ENCODE assay signal across 8 mouse cellular contexts in genomic region chr9:48480411-48481213, GRCm38 (mm10). TPM values are rescaled to one million over a fixed set of nuclear protein-coding genes. Genes with fewer than 3 reads are reported as not detected.
DNase-seq lines count a peak whose midpoint lies in the region; ATAC-seq and TF ChIP-seq lines count a peak whose summit lies in the region.

TSS of gene Rexo2 (minus strand) at chr9:48480623.

- WGBS in bone marrow, adult 2 months: 2% methylated on average over 49 of the region's 49 CpGs
- WGBS in embryonic facial prominence, embryonic 15.5 days: under 1% methylated on average over 49 of the region's 49 CpGs
- WGBS in limb, embryonic 14.5 days: under 1% methylated on average over 49 of the region's 49 CpGs
- WGBS in midbrain, postnatal 0 days: 2% methylated on average over 49 of the region's 49 CpGs

- no peak for TF ChIP-seq POLR2A in bone marrow, adult 2 months (IDR thresholded peaks at IDR 0.05; ENCODE audit: borderline replicate concordance, control insufficient read depth, low read depth, low read length)
- 0 out of 2 replicates have a peak, but pooled peaks have one; percentile 56 for TF ChIP-seq POLR2A in limb, embryonic 14.5 days (IDR thresholded peaks at IDR 0.05; ENCODE audit: borderline replicate concordance, extremely low read depth, insufficient read depth, insufficient read length)

- no peaks in the 10 kb centered on the region for H3K27me3 ChIP-seq in embryonic facial prominence, embryonic 15.5 days
- no peaks in the 10 kb centered on the region for H3K27me3 ChIP-seq in limb, embryonic 14.5 days (ENCODE audit: control insufficient read depth, insufficient read depth, low read length)
- no peaks in the 10 kb centered on the region for H3K27me3 ChIP-seq in midbrain, postnatal 0 days (ENCODE audit: insufficient read depth, low read length)

- peaks cover 1% of the 10 kb centered on the region; the same call in 1 of the 2 replicates for H3K4me1 ChIP-seq in bone marrow, adult 2 months (ENCODE audit: control insufficient read depth, insufficient read depth, low read length)
- peaks cover 14% of the 10 kb centered on the region for H3K4me1 ChIP-seq in embryonic facial prominence, embryonic 15.5 days
- peaks cover 8% of the 10 kb centered on the region; the same call in 1 of the 2 replicates for H3K4me1 ChIP-seq in limb, embryonic 14.5 days (ENCODE audit: control insufficient read depth, insufficient read depth, low read length)
- 0 out of 2 replicates have a peak, but pooled peaks cover 6% of the 10 kb centered on the region for H3K4me1 ChIP-seq in midbrain, postnatal 0 days (ENCODE audit: insufficient read depth, low read length)

- H3K9me3 ChIP-seq in embryonic facial prominence, embryonic 15.5 days (replicated peaks): no peaks in the 10 kb centered on the region
- no peaks in the 10 kb centered on the region for H3K9me3 ChIP-seq in limb, embryonic 14.5 days (ENCODE audit: control insufficient read depth, low read length)
- no peaks in the 10 kb centered on the region for H3K9me3 ChIP-seq in midbrain, postnatal 0 days (ENCODE audit: low read length)

- DNase-seq in 416B (ENCODE audit: low read depth): peak; percentile 94
- DNase-seq in heart, adult 8-10 months (ENCODE audit: low spot score): peak; percentile 95
- peak; percentile 95 for DNase-seq in kidney, adult 9 months
- peak; percentile 96 for DNase-seq in limb, embryonic 14.5 days (ENCODE audit: low spot score)
- peak; percentile 97 for DNase-seq in midbrain, postnatal 0 days (ENCODE audit: low spot score)
- peak; percentile 87 to 91 for DNase-seq in spleen, postnatal 14 days (ENCODE audit: low spot score in 2 of 2)

- peak; percentile 96 for ATAC-seq in embryonic facial prominence, embryonic 15.5 days (ENCODE audit: insufficient number of reproducible peaks, low FRiP score, low TSS enrichment, low read depth)
- peak; percentile 98 for ATAC-seq in limb, embryonic 14.5 days (ENCODE audit: low FRiP score, low read depth)
- ATAC-seq in midbrain, postnatal 0 days (ENCODE audit: low FRiP score): peak; percentile 99

- peaks cover 11% of the 10 kb centered on the region for H3K36me3 ChIP-seq in embryonic facial prominence, embryonic 15.5 days
- H3K36me3 ChIP-seq in limb, embryonic 14.5 days (ENCODE audit: control insufficient read depth, insufficient read depth, low read length): peaks cover 20% of the 10 kb centered on the region
- H3K36me3 ChIP-seq in midbrain, postnatal 0 days (ENCODE audit: insufficient read depth, low read length): peaks cover 6% of the 10 kb centered on the region; the same call in 1 of the 2 replicates

- peak within 1 kb of the TSS; percentile 82 for H3K4me3 ChIP-seq in bone marrow, adult 2 months (replicated peaks; ENCODE audit: control insufficient read depth, low read depth, low read length)
- peak within 1 kb of the TSS; percentile 72 for H3K4me3 ChIP-seq in embryonic facial prominence, embryonic 15.5 days (replicated peaks)
- H3K4me3 ChIP-seq in limb, embryonic 14.5 days (replicated peaks; ENCODE audit: low read length): peak within 1 kb of the TSS; percentile 86
- peak within 1 kb of the TSS; percentile 65 for H3K4me3 ChIP-seq in midbrain, postnatal 0 days (ENCODE audit: low read depth, low read length)

- H3K27ac ChIP-seq in bone marrow, adult 2 months (ENCODE audit: control insufficient read depth, insufficient read depth, low read depth, low read length, poor library complexity): peak within 1 kb of the TSS; percentile 26
- H3K27ac ChIP-seq in embryonic facial prominence, embryonic 15.5 days (replicated peaks): peak within 1 kb of the TSS; percentile 65
- H3K27ac ChIP-seq in limb, embryonic 14.5 days (replicated peaks; ENCODE audit: low read depth, low read length): 0 out of 2 replicates have a peak within 1 kb of the TSS, but pooled peaks have one; percentile 1
- no peak within 1 kb of the TSS for H3K27ac ChIP-seq in midbrain, postnatal 0 days (ENCODE audit: low read depth, low read length)

- H3K9ac ChIP-seq in embryonic facial prominence, embryonic 15.5 days: peak within 1 kb of the TSS; percentile 72
- peak within 1 kb of the TSS; percentile 81 for H3K9ac ChIP-seq in limb, embryonic 14.5 days (ENCODE audit: low read depth, low read length, severe bottlenecking)
- peak within 1 kb of the TSS; percentile 50 for H3K9ac ChIP-seq in midbrain, postnatal 0 days (replicated peaks; ENCODE audit: low read length, poor library complexity, severe bottlenecking)

- H3K4me2 ChIP-seq in embryonic facial prominence, embryonic 15.5 days (replicated peaks): peak within 1 kb of the TSS; percentile 82
- peak within 1 kb of the TSS; percentile 69 for H3K4me2 ChIP-seq in limb, embryonic 14.5 days (replicated peaks; ENCODE audit: low read depth, low read length, severe bottlenecking)
- H3K4me2 ChIP-seq in midbrain, postnatal 0 days (ENCODE audit: low read depth, low read length, poor library complexity, severe bottlenecking): peak within 1 kb of the TSS; percentile 85

- TF ChIP-seq CTCF in bone marrow, adult 2 months (IDR thresholded peaks at IDR 0.05; ENCODE audit: control insufficient read depth, insufficient read depth, low read length): no peak
- no peak for TF ChIP-seq CTCF in midbrain, postnatal 0 days (IDR thresholded peaks at IDR 0.05)

RNA-seq across cellular contexts. Expression of gene Rexo2, which starts in this region (rescaled TPM):
- 64.8 and 68.4 TPM in 2 replicates for polyA plus RNA-seq in bone marrow, adult 2 months (2011; ENCODE audit: insufficient read depth, insufficient read length, low replicate concordance, missing spikeins)
- polyA plus RNA-seq in embryonic facial prominence, embryonic 15.5 days (2015; fragmentation: Nextera tagmentation; extraction: Ambion mirVana): 138 and 148 TPM in 2 replicates
- total RNA-seq in heart, adult 8-10 months (2022): 10 to 100 TPM; 63.5 to 72.7 (median 67.9) TPM
- 105 and 119 TPM in 2 replicates for polyA plus RNA-seq in limb, embryonic 14.5 days (2012; rRNA removed)
- polyA plus RNA-seq in limb, embryonic 14.5 days (2014; fragmentation: Nextera tagmentation; extraction: Ambion mirVana): 101 and 111 TPM in 2 replicates
- 53.8 and 64.0 TPM in 2 replicates for total RNA-seq in midbrain, postnatal 0 days (2014; rRNA removed)
- 92.2 and 96.4 TPM in 2 replicates for polyA plus RNA-seq in midbrain, postnatal 0 days (2015; fragmentation: Nextera tagmentation; extraction: Ambion mirVana)
